In genomic region chr4:149628372-149628771, GRCm38 (mm10) we compare ENCODE assay signal across 9 mouse cellular contexts. TPM values are rescaled to one million over a fixed set of nuclear protein-coding genes. Genes with fewer than 3 reads are reported as not detected.
DNase-seq lines count a peak whose midpoint lies in the region; ATAC-seq and TF ChIP-seq lines count a peak whose summit lies in the region.
"Had no signal": no experiment of that assay in that cellular context is flagged by ENCODE, and none has a peak within 500 bp of the region (broad histone marks: within the 10 kb centered on the region; RNA-seq: fewer than 3 reads in every experiment).

No protein-coding gene starts in this region.

- peak; percentile 73 for TF ChIP-seq CTCF in heart, adult 2 months (IDR thresholded peaks at IDR 0.05)
- TF ChIP-seq CTCF in cortical plate, adult 2 months (IDR thresholded peaks at IDR 0.05; ENCODE audit: extremely low read depth, insufficient read depth, low read length), result peak; percentile 66

- H3K79me2 ChIP-seq in heart, adult 2 months (replicated peaks; ENCODE audit: control insufficient read depth, insufficient read depth, low read length), result no peaks in the 10 kb centered on the region; the same call in 1 of the 2 replicates

- TF ChIP-seq POLR2A in heart, adult 2 months (IDR thresholded peaks at IDR 0.05; ENCODE audit: insufficient read depth, low read depth, low read length), result no peak
- no peak for TF ChIP-seq POLR2A in cortical plate, adult 2 months (IDR thresholded peaks at IDR 0.05; ENCODE audit: extremely low read depth, insufficient read depth, low read length)

- no peaks in the 10 kb centered on the region for H3K9me3 ChIP-seq in hindbrain, embryonic 16.5 days (ENCODE audit: control insufficient read depth, low read length)
- H3K9me3 ChIP-seq: stomach, embryonic 15.5 days had no signal

- H3K36me3 ChIP-seq in heart, adult 2 months (ENCODE audit: control insufficient read depth, insufficient read depth, low read length), result no peaks in the 10 kb centered on the region
- H3K36me3 ChIP-seq in hindbrain, embryonic 16.5 days (ENCODE audit: control insufficient read depth, insufficient read depth, low read length), result peaks cover 19% of the 10 kb centered on the region

- peaks cover 4% of the 10 kb centered on the region for H3K4me1 ChIP-seq in heart, adult 2 months (ENCODE audit: control insufficient read depth, insufficient read depth, low read length)
- H3K4me1 ChIP-seq in cortical plate, adult 2 months (ENCODE audit: control insufficient read depth, insufficient read depth, low read length), result peaks cover 15% of the 10 kb centered on the region
- H3K4me1 ChIP-seq in hindbrain, embryonic 16.5 days (ENCODE audit: control insufficient read depth, insufficient read depth, low read depth, low read length), result peaks cover 2% of the 10 kb centered on the region; the same call in 1 of the 2 replicates
- H3K4me1 ChIP-seq: stomach, embryonic 15.5 days had no signal

- H3K27ac ChIP-seq in heart, adult 2 months, result no peak overlapping the region
- no peak overlapping the region for H3K27ac ChIP-seq in cortical plate, adult 2 months (ENCODE audit: insufficient read depth, low read length)
- H3K27ac ChIP-seq in hindbrain, embryonic 16.5 days (ENCODE audit: low read depth, low read length), result no peak overlapping the region; the same call in 1 of the 2 replicates
- H3K27ac ChIP-seq: stomach, embryonic 15.5 days had no signal

- ATAC-seq in hindbrain, embryonic 16.5 days, result 0 out of 2 replicates have a peak, but pooled peaks have one; percentile 35
- ATAC-seq in megakaryocyte progenitor cell, adult 5-6 weeks (replicated peaks; ENCODE audit: poor library complexity), result peak; percentile 97

- peak; percentile 48 to 60 for DNase-seq in heart, adult 2 months
- no peak for DNase-seq in heart, postnatal 25 days (ENCODE audit: low spot score)
- DNase-seq in 3T3-L1 (ENCODE audit: low read depth, low spot score), result peak; percentile 56
- peak; percentile 69 for DNase-seq in ZHBTc4 (ENCODE audit: low read depth, low spot score)
- DNase-seq in thymus, postnatal 36 days, result peak; percentile 48 to 57

- WGBS in heart, adult 2 months, result 62% methylated on average over 10 of the region's 10 CpGs
- 70% methylated on average over 10 of the region's 10 CpGs for WGBS in hindbrain, embryonic 16.5 days

- no peaks in the 10 kb centered on the region for H3K27me3 ChIP-seq in heart, adult 2 months (ENCODE audit: control insufficient read depth, insufficient read depth, low read length)
- H3K27me3 ChIP-seq in hindbrain, embryonic 16.5 days (replicated peaks; ENCODE audit: control insufficient read depth, insufficient read depth, low read length), result no peaks in the 10 kb centered on the region
- H3K27me3 ChIP-seq: stomach, embryonic 15.5 days had no signal

- intact Hi-C loops in heart, adult 2 months (cut with DNase I), result no loop called here
- intact Hi-C loops in heart, postnatal 25 days (cut with DNase I), result no loop called here

- no peak overlapping the region for H3K4me3 ChIP-seq in heart, adult 2 months
- H3K4me3 ChIP-seq in cortical plate, adult 2 months (ENCODE audit: insufficient read depth, low read length), result no peak overlapping the region
- no peak overlapping the region for H3K4me3 ChIP-seq in hindbrain, embryonic 16.5 days (ENCODE audit: low read length)
- H3K4me3 ChIP-seq: stomach, embryonic 15.5 days had no signal

- no peak overlapping the region for H3K9ac ChIP-seq in heart, adult 2 months (ENCODE audit: low read depth, low read length)
- H3K9ac ChIP-seq in hindbrain, embryonic 16.5 days (ENCODE audit: low read depth, low read length), result no peak overlapping the region
- H3K9ac ChIP-seq: stomach, embryonic 15.5 days had no signal

- TF ChIP-seq EP300 in heart, adult 2 months (IDR thresholded peaks at IDR 0.05; ENCODE audit: insufficient read depth, low read depth, low read length), result no peak

- H3K4me2 ChIP-seq in hindbrain, embryonic 16.5 days (ENCODE audit: low read length), result no peak overlapping the region
- H3K4me2 ChIP-seq: stomach, embryonic 15.5 days had no signal

RNA-seq across cellular contexts. Expression of gene Clstn1, which starts 42.1 kb away (rescaled TPM):
- total RNA-seq in heart, adult 2 months (2021), result 10 to 100 TPM; 86.7 to 88.3 TPM
- polyA plus RNA-seq in heart, adult 2 months (2012; rRNA removed), result 25.6 and 26.3 TPM in 2 replicates
- 10 to 100 TPM; 80.7 to 84.0 TPM for total RNA-seq in heart, postnatal 25 days (2021)
- polyA plus RNA-seq in cortical plate, adult 2 months (2012; rRNA removed), result 406 and 407 TPM in 2 replicates
- 60.4 and 66.6 TPM in 2 replicates for polyA plus RNA-seq in hindbrain, embryonic 16.5 days (2015; fragmentation: Nextera tagmentation; extraction: Ambion mirVana)
- 2.2 and 4.0 TPM in 2 replicates for total RNA-seq in megakaryocyte progenitor cell, adult 5-6 weeks (2015)
- 4.1 and 5.9 TPM in 2 replicates for total RNA-seq in megakaryocyte progenitor cell, adult 5-6 weeks (2017)

Comparison
In these comparisons a context has a peak if more than half of its experiments do, and no peak if none do; other contexts are left out.
1. RNA of gene Clstn1, which starts 42.1 kb away (total RNA-seq): 86.7 to 88.3 TPM in heart, adult 2 months and 80.7 to 84.0 TPM in heart, postnatal 25 days; 2.2 to 5.9 TPM in megakaryocyte progenitor cell, adult 5-6 weeks; every median in the first group is over 10 times any median in the second.